Mouse (Mus musculus): Measurements from ENCODE around the gene Slc4a5. TPM values are rescaled to one million over a fixed set of nuclear protein-coding genes. Genes with fewer than 3 reads are reported as not detected.
"Not testable (repeated sequence)": the region's sequence is repeated elsewhere in the genome, so short reads cannot be mapped to it uniquely, and the experiment has no call there.

Slc4a5 gene
- total RNA-seq, 2 experiments from 2014 or later = not detected

- not testable (repeated sequence) for ATAC-seq (replicated peaks; ENCODE audit: low FRiP score, poor library complexity, severe bottlenecking)
Observed at GRCm38 (mm10) chr6:83345285-83345684, 125.7 kb downstream of the Slc4a5 start.

- ATAC-seq (replicated peaks; ENCODE audit: low FRiP score, poor library complexity, severe bottlenecking) = no peak
Observed at GRCm38 (mm10) chr6:83347916-83348315, 128.3 kb downstream of the Slc4a5 start.

- peak; percentile 10 for ATAC-seq (replicated peaks; ENCODE audit: low FRiP score, poor library complexity, severe bottlenecking)
Observed at GRCm38 (mm10) chr6:83348873-83349272, 129.2 kb downstream of the Slc4a5 start, which contains the start of gene Bola3. Gene Bola3 (plus strand): TSS chr6:83349147.

- peak; percentile 78 for ATAC-seq (replicated peaks; ENCODE audit: low FRiP score, poor library complexity, severe bottlenecking)
Observed at GRCm38 (mm10) chr6:83349274-83349958, 129.8 kb downstream of the Slc4a5 start.

GRCm38 (mm10) chr6:83350172-83350571, 130.5 kb downstream of the Slc4a5 start:
- no peak for ATAC-seq (replicated peaks; ENCODE audit: low FRiP score, poor library complexity, severe bottlenecking)

GRCm38 (mm10) chr6:83350851-83351405, 131.3 kb downstream of the Slc4a5 start:
- no peak for ATAC-seq (replicated peaks; ENCODE audit: low FRiP score, poor library complexity, severe bottlenecking)

- ATAC-seq (replicated peaks; ENCODE audit: low FRiP score, poor library complexity, severe bottlenecking) = peak; percentile 76
Observed at GRCm38 (mm10) chr6:83351490-83352160, 132.0 kb downstream of the Slc4a5 start.

GRCm38 (mm10) chr6:83352666-83353410, 133.2 kb downstream of the Slc4a5 start:
- ATAC-seq (replicated peaks; ENCODE audit: low FRiP score, poor library complexity, severe bottlenecking) = no peak

Other genes starting within 250 kb of the Slc4a5 start
- 20.5 and 27.4 TPM in 2 replicates for gene Dok1, start 186.4 kb upstream of the Slc4a5 start, total RNA-seq (2015; ENCODE audit: low replicate concordance)
- 26.9 and 34.7 TPM in 2 replicates for gene Dok1, start 186.4 kb upstream of the Slc4a5 start, total RNA-seq (2017; ENCODE audit: low replicate concordance)
- 0.84 and 3.6 TPM in 2 replicates for gene Loxl3, start 185.7 kb upstream of the Slc4a5 start, total RNA-seq (2015; ENCODE audit: low replicate concordance)
- 0.38 and 3.2 TPM in 2 replicates for gene Loxl3, start 185.7 kb upstream of the Slc4a5 start, total RNA-seq (2017; ENCODE audit: low replicate concordance)
- 275 and 371 TPM in 2 replicates for gene Aup1, start 165.3 kb upstream of the Slc4a5 start, total RNA-seq (2015; ENCODE audit: low replicate concordance)
- gene Aup1, start 165.3 kb upstream of the Slc4a5 start, total RNA-seq (2017; ENCODE audit: low replicate concordance) = 190 and 242 TPM in 2 replicates
- gene Htra2, start 164.6 kb upstream of the Slc4a5 start, total RNA-seq (2015; ENCODE audit: low replicate concordance) = 114 and 126 TPM in 2 replicates
- gene Htra2, start 164.6 kb upstream of the Slc4a5 start, total RNA-seq (2017; ENCODE audit: low replicate concordance) = 65.7 and 87.8 TPM in 2 replicates
- 2.5 and 6.8 TPM in 2 replicates for gene Dqx1, start 162.0 kb upstream of the Slc4a5 start, total RNA-seq (2015; ENCODE audit: low replicate concordance)
- 3.7 and 3.9 TPM in 2 replicates for gene Dqx1, start 162.0 kb upstream of the Slc4a5 start, total RNA-seq (2017; ENCODE audit: low replicate concordance)
- not detected in 2 replicates for gene Tlx2, start 149.5 kb upstream of the Slc4a5 start, total RNA-seq (2015; ENCODE audit: low replicate concordance)
- gene Tlx2, start 149.5 kb upstream of the Slc4a5 start, total RNA-seq (2017; ENCODE audit: low replicate concordance) = not detected in 2 replicates
- gene Pcgf1, start 142.0 kb upstream of the Slc4a5 start, total RNA-seq (2015; ENCODE audit: low replicate concordance) = 49.5 and 81.1 TPM in 2 replicates
- gene Pcgf1, start 142.0 kb upstream of the Slc4a5 start, total RNA-seq (2017; ENCODE audit: low replicate concordance) = 7.6 and 21.1 TPM in 2 replicates
- not detected in 2 replicates for gene Lbx2, start 133.5 kb upstream of the Slc4a5 start, total RNA-seq (2015; ENCODE audit: low replicate concordance)
- not detected in 2 replicates for gene Lbx2, start 133.5 kb upstream of the Slc4a5 start, total RNA-seq (2017; ENCODE audit: low replicate concordance)
- 1.1 TPM in 1 of 2 replicates, not detected in the other for gene Ccdc142, start 118.2 kb upstream of the Slc4a5 start, total RNA-seq (2015; ENCODE audit: low replicate concordance)
- gene Ccdc142, start 118.2 kb upstream of the Slc4a5 start, total RNA-seq (2017; ENCODE audit: low replicate concordance) = 3.7 TPM in 1 of 2 replicates, not detected in the other
- gene Gm42688, start 118.2 kb upstream of the Slc4a5 start, total RNA-seq (2015; ENCODE audit: low replicate concordance) = 2.9 TPM in 1 of 2 replicates, not detected in the other
- gene Gm42688, start 118.2 kb upstream of the Slc4a5 start, total RNA-seq (2017; ENCODE audit: low replicate concordance) = 1.1 and 3.5 TPM in 2 replicates
- 49.5 and 61.6 TPM in 2 replicates for gene Mrpl53, start 110.8 kb upstream of the Slc4a5 start, total RNA-seq (2015; ENCODE audit: low replicate concordance)
- 36.2 and 38.0 TPM in 2 replicates for gene Mrpl53, start 110.8 kb upstream of the Slc4a5 start, total RNA-seq (2017; ENCODE audit: low replicate concordance)
- gene Mogs, start 104.3 kb upstream of the Slc4a5 start, total RNA-seq (2015; ENCODE audit: low replicate concordance) = 4.6 and 14.4 TPM in 2 replicates
- gene Mogs, start 104.3 kb upstream of the Slc4a5 start, total RNA-seq (2017; ENCODE audit: low replicate concordance) = 13.1 and 17.1 TPM in 2 replicates
- gene Wbp1, start 98.3 kb upstream of the Slc4a5 start, total RNA-seq (2015; ENCODE audit: low replicate concordance) = 42.3 and 48.7 TPM in 2 replicates
- gene Wbp1, start 98.3 kb upstream of the Slc4a5 start, total RNA-seq (2017; ENCODE audit: low replicate concordance) = 77.9 and 83.6 TPM in 2 replicates
- gene Ino80b, start 94.4 kb upstream of the Slc4a5 start, total RNA-seq (2015; ENCODE audit: low replicate concordance) = 5.8 and 7.5 TPM in 2 replicates
- gene Ino80b, start 94.4 kb upstream of the Slc4a5 start, total RNA-seq (2017; ENCODE audit: low replicate concordance) = 7.4 and 24.1 TPM in 2 replicates
- not detected in 2 replicates for gene Rtkn, start 84.4 kb upstream of the Slc4a5 start, total RNA-seq (2015; ENCODE audit: low replicate concordance)
- gene Rtkn, start 84.4 kb upstream of the Slc4a5 start, total RNA-seq (2017; ENCODE audit: low replicate concordance) = 0.30 TPM in 1 of 2 replicates, not detected in the other
- gene Wdr54, start 63.4 kb upstream of the Slc4a5 start, total RNA-seq (2015; ENCODE audit: low replicate concordance) = not detected in 2 replicates
- not detected in 2 replicates for gene Wdr54, start 63.4 kb upstream of the Slc4a5 start, total RNA-seq (2017; ENCODE audit: low replicate concordance)
- not detected in 2 replicates for gene 1700003E16Rik, start 63.4 kb upstream of the Slc4a5 start, total RNA-seq (2015; ENCODE audit: low replicate concordance)
- not detected in 2 replicates for gene 1700003E16Rik, start 63.4 kb upstream of the Slc4a5 start, total RNA-seq (2017; ENCODE audit: low replicate concordance)
- gene Dctn1, start 53.9 kb upstream of the Slc4a5 start, total RNA-seq (2015; ENCODE audit: low replicate concordance) = 27.7 and 33.5 TPM in 2 replicates
- 74.6 and 104 TPM in 2 replicates for gene Dctn1, start 53.9 kb upstream of the Slc4a5 start, total RNA-seq (2017; ENCODE audit: low replicate concordance)
- 34.8 and 56.6 TPM in 2 replicates for gene Mthfd2, start 106.1 kb downstream of the Slc4a5 start, total RNA-seq (2015; ENCODE audit: low replicate concordance)
- 37.2 and 37.9 TPM in 2 replicates for gene Mthfd2, start 106.1 kb downstream of the Slc4a5 start, total RNA-seq (2017; ENCODE audit: low replicate concordance)
- gene Mob1a, start 106.2 kb downstream of the Slc4a5 start, total RNA-seq (2015; ENCODE audit: low replicate concordance) = 94.3 and 94.8 TPM in 2 replicates
- 88.7 and 102 TPM in 2 replicates for gene Mob1a, start 106.2 kb downstream of the Slc4a5 start, total RNA-seq (2017; ENCODE audit: low replicate concordance)
- gene Bola3, start 129.3 kb downstream of the Slc4a5 start, total RNA-seq (2015; ENCODE audit: low replicate concordance) = 187 and 245 TPM in 2 replicates
- gene Bola3, start 129.3 kb downstream of the Slc4a5 start, total RNA-seq (2017; ENCODE audit: low replicate concordance) = 109 and 149 TPM in 2 replicates
- 33.5 and 46.5 TPM in 2 replicates for gene Tet3, start 239.3 kb downstream of the Slc4a5 start, total RNA-seq (2015; ENCODE audit: low replicate concordance)
- gene Tet3, start 239.3 kb downstream of the Slc4a5 start, total RNA-seq (2017; ENCODE audit: low replicate concordance) = 28.2 and 32.9 TPM in 2 replicates